Mouse (Mus musculus) hindbrain, embryonic 15.5 days (tissue): Measurements from ENCODE around the gene Gpr143. TPM values are rescaled to one million over a fixed set of nuclear protein-coding genes. Genes with fewer than 3 reads are reported as not detected.
"Not testable (repeated sequence)": the region's sequence is repeated elsewhere in the genome, so short reads cannot be mapped to it uniquely, and the experiment has no call there.

ENCODE experiments used
- ATAC-seq: fragments of 200-750 bp; cut with Nextera tagmentation; 2 replicates; pipeline ENCODE4 v1.8.0; 2017; ENCODE audit warnings: low read depth, moderate number of reproducible peaks, moderate TSS enrichment; ENCODE audit not compliant: low FRiP score
- H3K27ac ChIP-seq: fragments of 300-500 bp; sonication (generic); replicated peaks from 2 replicates; pipeline ENCODE4 v1.5.1; 2015; ENCODE audit warnings: mild to moderate bottlenecking, inconsistent platforms
- H3K27me3 ChIP-seq: fragments of 300-500 bp; sonication (generic); 2 replicates; pipeline ENCODE4 v1.6.1; 2015; ENCODE audit warnings: control low read depth, inconsistent platforms
- H3K36me3 ChIP-seq: fragments of 300-500 bp; sonication (generic); 2 replicates; pipeline ENCODE4 v1.6.1; 2015; ENCODE audit warnings: control low read depth, inconsistent platforms
- H3K4me1 ChIP-seq: fragments of 300-500 bp; sonication (generic); replicated peaks from 2 replicates; pipeline ENCODE4 v1.6.1; 2015; ENCODE audit warnings: control low read depth, inconsistent platforms
- H3K4me2 ChIP-seq: fragments of 300-500 bp; sonication (generic); 2 replicates; pipeline ENCODE4 v1.6.1; 2015; ENCODE audit warnings: moderate library complexity, mild to moderate bottlenecking, inconsistent platforms
- H3K4me3 ChIP-seq: fragments of 300-500 bp; sonication (generic); 2 replicates; pipeline ENCODE4 v1.5.1; 2015; ENCODE audit warnings: mild to moderate bottlenecking, inconsistent platforms
- H3K9ac ChIP-seq: fragments of 300-500 bp; sonication (generic); 2 replicates; pipeline ENCODE4 v1.6.1; 2015; ENCODE audit warnings: inconsistent platforms
- H3K9me3 ChIP-seq: fragments of 300-500 bp; sonication (generic); 2 replicates; pipeline ENCODE4 v1.6.1; 2016; ENCODE audit warnings: control low read depth, inconsistent platforms
- WGBS: fragments of 180-500 bp; shearing (Covaris S2); methylation state at CpG from one replicate; pipeline ENCODE4 v1.1.7; 2015; 5-methylcytosine and 5-hydroxymethylcytosine counted together
- polyA plus RNA-seq: library from polyadenylated mRNA; unstranded; fragments of >200 nt; fragmentation: Nextera tagmentation; extraction: Ambion mirVana; gene quantifications from 2 replicates; pipeline ENCODE4 v1.2.1, GENCODE M21; 2015

Gpr143 gene
- polyA plus RNA-seq, 1 experiment from 2014 or later, result 0.25 TPM

DNA sequence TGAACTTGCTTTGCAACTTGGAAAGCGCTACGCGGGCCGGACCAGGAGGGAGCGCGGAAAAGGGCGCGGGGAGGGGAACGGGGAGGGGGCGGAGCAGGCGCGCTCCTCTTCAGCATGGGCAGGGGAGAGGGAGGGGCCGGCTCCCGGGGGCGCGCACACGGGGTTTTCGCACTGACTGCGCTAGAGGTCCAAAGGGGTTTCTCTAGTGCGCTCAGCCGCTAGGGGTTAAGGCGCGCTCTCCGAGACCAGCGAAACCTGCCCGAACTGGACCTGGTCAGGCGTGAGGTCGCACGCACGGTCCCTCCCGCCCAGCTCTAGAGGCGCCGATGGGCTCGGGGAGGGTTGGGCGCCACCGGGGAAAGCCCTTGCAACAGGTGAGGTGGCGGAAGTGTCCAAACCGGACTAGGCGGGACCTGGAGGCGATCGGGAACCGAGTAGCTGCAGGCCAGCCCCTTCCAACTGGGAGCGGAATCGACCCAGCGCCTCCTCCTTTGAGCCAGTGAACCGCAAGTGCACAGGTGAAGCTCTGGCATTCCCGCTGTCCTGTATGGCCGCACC lies 12.0 kb upstream of the Gpr143 start:
- WGBS, result 16% methylated on average over 43 of the region's 48 CpGs
- Histone ChIP-seq H3K27ac (no peak overlapping the region), H3K27me3 (peaks cover 20% of the 10 kb centered on the region)

DNA sequence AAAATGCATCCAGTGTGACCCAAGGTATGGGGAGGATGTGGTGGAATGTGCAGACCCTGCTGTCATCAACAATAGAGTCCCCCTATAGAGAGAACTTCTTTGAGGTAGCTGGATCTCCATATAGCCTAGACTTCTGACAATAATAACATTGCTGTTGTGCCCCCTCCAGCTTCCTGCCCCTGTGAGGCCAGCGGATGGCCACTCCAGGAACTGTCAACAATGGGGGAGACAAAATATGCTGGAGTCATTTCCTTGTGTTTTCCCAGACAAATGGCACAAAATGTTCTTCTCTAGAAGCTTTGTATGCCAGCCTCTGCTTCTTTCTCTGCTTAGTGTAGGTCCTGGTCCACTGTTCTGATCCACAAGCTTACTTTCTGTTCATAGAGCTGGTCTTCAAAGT lies 6.4 kb downstream of the Gpr143 start:
- Histone ChIP-seq H3K36me3 (no peaks in the 10 kb centered on the region), H3K4me1 (no peaks in the 10 kb centered on the region), H3K27ac (no peak overlapping the region), H3K4me2 (no peak overlapping the region), H3K27me3 (no peaks in the 10 kb centered on the region; the same call in 1 of the 2 replicates), H3K4me3 (no peak overlapping the region), H3K9ac (no peak overlapping the region), H3K9me3 (no peaks in the 10 kb centered on the region)
- WGBS, result 81% methylated on average over 1 of the region's 1 CpGs
- no peak for ATAC-seq

More for the DNA sequence above, 12.0 kb upstream of the Gpr143 start:
- no peaks in the 10 kb centered on the region for H3K9me3 ChIP-seq
- 0 out of 2 replicates have a peak, but pooled peaks cover 3% of the 10 kb centered on the region for H3K4me1 ChIP-seq
- H3K4me3 ChIP-seq, result peak overlapping the region; percentile 54
- H3K36me3 ChIP-seq, result no peaks in the 10 kb centered on the region
- peak overlapping the region; percentile 46 for H3K9ac ChIP-seq
- ATAC-seq, result peak; percentile 94
- peak overlapping the region; percentile 68 for H3K4me2 ChIP-seq

DNA sequence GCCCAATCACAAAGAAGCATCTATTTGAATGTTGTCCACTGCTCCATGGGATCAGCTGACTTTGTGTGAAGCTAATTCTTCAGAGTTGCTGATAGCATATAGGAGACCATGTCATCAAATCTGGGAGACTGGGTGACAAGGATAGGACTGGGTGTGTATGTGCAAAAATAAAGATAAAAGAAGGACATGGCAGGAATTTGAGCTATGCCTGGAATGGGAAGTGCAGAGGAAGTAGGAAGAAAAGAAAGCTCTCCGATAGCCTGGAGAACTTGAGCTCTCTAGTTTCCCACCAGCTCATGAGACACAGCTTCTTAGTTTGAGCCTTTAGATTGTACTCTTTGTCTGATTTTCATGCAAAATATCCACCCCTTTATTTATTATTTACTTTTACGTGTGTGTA lies 6.9 kb downstream of the Gpr143 start:
- 77% methylated on average over 2 of the region's 2 CpGs for WGBS
- no peak overlapping the region for H3K27ac ChIP-seq
- no peaks in the 10 kb centered on the region for H3K9me3 ChIP-seq
- H3K4me3 ChIP-seq, result no peak overlapping the region
- H3K36me3 ChIP-seq, result no peaks in the 10 kb centered on the region
- ATAC-seq, result no peak
- no peaks in the 10 kb centered on the region; the same call in 1 of the 2 replicates for H3K27me3 ChIP-seq
- no peak overlapping the region for H3K4me2 ChIP-seq
- H3K9ac ChIP-seq, result no peak overlapping the region
- no peaks in the 10 kb centered on the region for H3K4me1 ChIP-seq

DNA sequence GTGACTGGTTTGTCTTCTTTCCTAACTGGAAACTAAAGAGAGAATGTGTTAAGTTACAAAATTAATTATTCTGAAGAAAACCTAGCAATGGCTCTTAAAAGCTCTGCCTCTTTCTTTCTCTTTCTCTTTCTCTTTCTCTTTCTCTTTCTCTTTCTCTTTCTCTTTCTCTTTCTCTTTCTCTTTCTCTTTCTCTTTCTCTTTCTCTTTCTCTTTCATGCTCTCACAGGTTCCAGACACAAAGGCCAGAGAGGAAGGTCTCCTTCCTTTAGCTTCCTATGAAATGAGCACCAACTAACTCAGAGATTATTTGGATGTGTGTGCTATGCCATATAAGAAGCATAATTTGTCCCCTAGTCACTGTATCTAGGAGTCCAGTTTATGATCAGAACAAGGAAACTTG lies 23.6 kb downstream of the Gpr143 start:
- H3K4me1 ChIP-seq, result no peaks in the 10 kb centered on the region
- no peak overlapping the region for H3K27ac ChIP-seq
- no peaks in the 10 kb centered on the region for H3K9me3 ChIP-seq
- H3K4me2 ChIP-seq, result no peak overlapping the region
- no peak overlapping the region for H3K4me3 ChIP-seq
- H3K27me3 ChIP-seq, result 0 out of 2 replicates have a peak, but pooled peaks cover 2% of the 10 kb centered on the region
- H3K36me3 ChIP-seq, result no peaks in the 10 kb centered on the region
- ATAC-seq, result no peak
- no peak overlapping the region for H3K9ac ChIP-seq

DNA sequence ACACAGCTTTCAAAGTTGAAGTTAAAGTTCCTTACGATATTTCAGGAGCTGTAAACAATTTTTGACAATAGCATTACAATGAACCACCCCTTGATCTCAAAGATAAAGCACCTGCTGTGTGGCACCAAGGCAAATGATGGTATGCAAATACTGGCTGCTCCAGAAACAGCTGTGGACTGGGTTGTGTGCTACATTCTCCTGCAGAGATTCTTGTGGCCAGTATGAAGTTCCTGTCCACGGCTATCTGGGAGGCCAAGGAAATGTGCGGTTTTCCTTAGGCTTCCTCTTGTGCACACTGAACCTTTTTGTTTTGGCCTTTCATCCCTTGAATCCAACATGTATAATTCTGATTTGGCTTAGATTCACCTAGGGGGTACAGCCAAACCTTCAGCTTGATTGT lies 31.6 kb downstream of the Gpr143 start:
- Histone ChIP-seq H3K27ac (no peak overlapping the region), H3K4me3 (no peak overlapping the region), H3K27me3 (no peaks in the 10 kb centered on the region), H3K36me3 (no peaks in the 10 kb centered on the region), H3K9ac (no peak overlapping the region), H3K4me2 (no peak overlapping the region), H3K4me1 (no peaks in the 10 kb centered on the region), H3K9me3 (no peaks in the 10 kb centered on the region)
- no peak for ATAC-seq
- 75% methylated on average over 3 of the region's 3 CpGs for WGBS

DNA sequence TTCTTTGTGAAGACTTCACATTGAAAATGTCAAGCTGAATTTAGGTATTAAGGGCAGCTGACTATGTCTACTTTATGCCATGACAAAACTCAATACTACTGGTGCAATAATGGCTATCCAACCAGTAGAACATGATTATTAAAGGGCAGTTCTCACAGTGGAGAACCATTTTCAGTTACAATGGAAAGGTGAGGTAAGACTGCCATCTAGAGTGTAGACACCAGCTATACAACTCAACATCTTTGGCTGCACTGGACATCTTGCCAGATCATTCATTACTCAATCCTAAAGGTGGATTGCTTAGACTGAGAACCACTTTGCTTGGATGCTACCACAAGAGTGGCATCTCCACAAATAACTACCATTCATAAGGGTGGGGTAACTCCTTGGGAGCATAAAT lies 37.3 kb downstream of the Gpr143 start:
- Histone ChIP-seq H3K36me3 (no peaks in the 10 kb centered on the region), H3K27ac (no peak overlapping the region), H3K4me1 (no peaks in the 10 kb centered on the region), H3K4me2 (no peak overlapping the region), H3K4me3 (no peak overlapping the region), H3K9me3 (no peaks in the 10 kb centered on the region), H3K9ac (no peak overlapping the region), H3K27me3 (no peaks in the 10 kb centered on the region)
- no peak for ATAC-seq

DNA sequence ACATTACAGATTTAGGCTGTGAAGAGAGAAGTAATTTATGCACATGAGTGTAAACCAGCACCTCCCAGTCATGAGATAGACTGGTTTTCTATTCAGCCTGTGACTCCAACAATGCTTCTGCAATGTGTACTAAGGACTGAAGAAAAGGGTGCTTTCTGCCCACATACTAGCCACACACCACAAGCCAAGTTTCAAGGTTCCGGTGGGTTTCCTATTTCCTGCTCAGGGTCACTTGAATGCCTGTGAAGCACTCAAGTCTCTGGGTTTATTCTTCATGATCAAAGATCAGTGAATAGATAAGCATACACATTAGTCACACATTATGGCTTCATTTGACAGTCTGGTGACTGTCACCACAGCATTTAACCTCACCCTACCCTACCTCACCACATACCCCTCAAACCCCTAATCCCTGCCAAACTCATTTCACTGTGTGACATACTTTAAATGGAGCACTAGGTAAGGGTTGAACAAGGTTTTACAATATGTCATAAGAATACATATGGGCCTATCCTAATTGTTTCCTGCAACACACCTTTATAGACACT lies 49.4 kb downstream of the Gpr143 start:
- not testable (repeated sequence) for H3K36me3 ChIP-seq, H3K4me2 ChIP-seq, H3K4me3 ChIP-seq, H3K9ac ChIP-seq, H3K27me3 ChIP-seq, H3K9me3 ChIP-seq, ATAC-seq, H3K27ac ChIP-seq, H3K4me1 ChIP-seq
- no CpG with 5 or more reads among the region's 1 CpGs for WGBS

DNA sequence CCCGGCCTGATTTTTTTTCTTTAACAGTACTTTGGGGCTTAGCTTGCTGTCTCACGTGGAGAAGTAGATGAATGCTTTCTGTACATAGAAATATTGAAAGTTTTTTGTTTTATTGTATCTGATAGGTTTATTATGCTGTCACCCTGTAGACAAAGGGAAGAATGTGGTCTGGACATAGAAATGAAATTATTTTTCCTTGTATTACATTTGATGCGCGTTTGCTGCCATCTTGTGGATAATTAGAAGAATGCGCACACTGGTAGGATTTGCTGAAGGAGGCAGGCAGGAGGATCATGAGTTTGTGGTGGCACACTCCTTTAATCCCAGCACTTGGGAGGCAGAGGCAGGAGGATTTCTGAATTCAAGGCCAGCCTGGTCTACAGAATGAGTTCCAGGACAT lies 53.2 kb downstream of the Gpr143 start:
- 35% methylated on average over 5 of the region's 5 CpGs for WGBS
- not testable (repeated sequence) for ATAC-seq, H3K9ac ChIP-seq, H3K27me3 ChIP-seq, H3K36me3 ChIP-seq, H3K9me3 ChIP-seq, H3K27ac ChIP-seq, H3K4me3 ChIP-seq, H3K4me1 ChIP-seq, H3K4me2 ChIP-seq

DNA sequence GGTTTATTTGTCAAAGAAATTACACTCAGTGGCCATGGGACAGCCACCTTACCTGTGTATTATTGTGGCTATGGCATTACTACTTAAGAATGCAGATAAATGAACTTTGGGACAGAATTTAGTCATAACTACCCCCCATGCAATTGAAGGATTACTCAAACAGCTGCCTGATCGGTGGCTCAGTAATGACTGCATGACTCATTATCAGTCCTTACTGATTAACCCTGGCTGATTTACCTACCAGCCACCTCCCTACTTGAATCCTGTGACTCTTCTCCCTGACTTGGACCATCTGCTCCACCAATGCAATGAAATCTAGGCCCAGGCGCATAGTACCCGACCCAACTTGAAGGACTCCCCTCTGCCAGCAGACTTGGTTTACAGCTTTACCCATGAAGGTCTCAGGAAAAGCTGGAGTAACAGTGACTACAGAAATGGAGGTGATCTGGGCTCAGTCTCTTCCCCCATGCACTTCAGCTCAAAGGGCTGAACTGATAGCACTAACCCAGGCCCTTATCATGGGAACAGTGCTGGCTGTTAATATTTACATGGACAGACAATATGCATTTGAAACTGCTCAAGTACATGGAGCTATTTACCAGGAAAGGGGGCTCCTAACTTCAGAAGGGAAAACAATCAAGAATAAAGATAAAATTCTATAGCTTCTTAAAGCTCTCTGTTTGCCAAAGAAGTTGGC lies 73.5 kb downstream of the Gpr143 start:
- H3K9me3 ChIP-seq, result no peaks in the 10 kb centered on the region
- H3K9ac ChIP-seq, result no peak overlapping the region
- H3K4me2 ChIP-seq, result no peak overlapping the region
- 93% methylated on average over 3 of the region's 3 CpGs for WGBS
- ATAC-seq, result no peak
- no peak overlapping the region for H3K27ac ChIP-seq
- H3K4me1 ChIP-seq, result no peaks in the 10 kb centered on the region
- no peak overlapping the region for H3K4me3 ChIP-seq
- H3K27me3 ChIP-seq, result no peaks in the 10 kb centered on the region
- no peaks in the 10 kb centered on the region for H3K36me3 ChIP-seq

Other genes with a start within 250 kb of the Gpr143 start
- not detected in 2 replicates for gene Cldn34a, start 218.6 kb upstream of the Gpr143 start, polyA plus RNA-seq
- gene Shroom2, start 12.5 kb upstream of the Gpr143 start, polyA plus RNA-seq, result 125 and 126 TPM in 2 replicates
- 2.4 and 3.3 TPM in 2 replicates for gene Usp51, start 224.5 kb downstream of the Gpr143 start, polyA plus RNA-seq